Mouse (Mus musculus) layer of hippocampus, adult 2 months (tissue): ENCODE data around the gene Tubd1. TPM values are rescaled to one million over a fixed set of nuclear protein-coding genes. Genes with fewer than 3 reads are reported as not detected.

Experiments used
- DNase-seq, 2 experiments: peaks; one replicate each; pipeline ENCODE4 v3.0.0; 2022; ENCODE audit warnings: low spot score in 2 of 2
- H3K27ac ChIP-seq: fragments of 200-600 bp; 2 replicates; pipeline ENCODE4 v1.8.1; 2022
- H3K4me3 ChIP-seq: fragments of 200-600 bp; 2 replicates; pipeline ENCODE4 v1.8.1; 2022; ENCODE audit warnings: mild to moderate bottlenecking
- CTCF ChIP-seq: fragments of 200-600 bp; conservative IDR thresholded peaks from 2 replicates; pipeline ENCODE4 v1.8.1; 2022; ENCODE audit warnings: antibody characterized with exemption, mild to moderate bottlenecking, moderate library complexity
- total RNA-seq, 2 experiments: library from RNA; stranded (reverse); gene quantifications; 2 replicates each; pipeline ENCODE4 v1.2.3; 2021

Gene Tubd1
- total RNA-seq, 2 experiments from 2014 or later = 6.0 to 8.2 TPM

GRCm38 (mm10) chr11:86582543-86583260 is 37.9 kb downstream of the Tubd1 start:
- no peak for DNase-seq
- Histone ChIP-seq H3K4me3 (no peak overlapping the region), H3K27ac (no peak overlapping the region)
- no peak for TF ChIP-seq CTCF

- TF ChIP-seq CTCF = no peak
- no peak overlapping the region for H3K27ac ChIP-seq
- DNase-seq = no peak
- H3K4me3 ChIP-seq = no peak overlapping the region
Observed at GRCm38 (mm10) chr11:86583313-86583825, 38.6 kb downstream of the Tubd1 start.

- DNase-seq = no peak
- no peak for TF ChIP-seq CTCF
- Histone ChIP-seq H3K4me3 (no peak overlapping the region), H3K27ac (no peak overlapping the region)
Observed at GRCm38 (mm10) chr11:86583990-86584897, 39.5 kb downstream of the Tubd1 start.

- TF ChIP-seq CTCF = no peak
- no peak overlapping the region for H3K27ac ChIP-seq
- DNase-seq = no peak
- H3K4me3 ChIP-seq = no peak overlapping the region
Observed at GRCm38 (mm10) chr11:86584898-86585597, 40.3 kb downstream of the Tubd1 start.

- Histone ChIP-seq H3K4me3 (no peak overlapping the region), H3K27ac (peak overlapping the region; percentile 39; the same call in 1 of the 2 replicates)
- DNase-seq = no peak
- no peak for TF ChIP-seq CTCF
Observed at GRCm38 (mm10) chr11:86585598-86585984, 40.8 kb downstream of the Tubd1 start.

GRCm38 (mm10) chr11:86586177-86586867 is 41.5 kb downstream of the Tubd1 start:
- peak overlapping the region; percentile 61 for H3K27ac ChIP-seq
- DNase-seq = no peak
- peak overlapping the region; percentile 29 for H3K4me3 ChIP-seq
- TF ChIP-seq CTCF = no peak

GRCm38 (mm10) chr11:86586868-86587792 is 42.3 kb downstream of the Tubd1 start:
- TF ChIP-seq CTCF = no peak
- no peak for DNase-seq
- peak overlapping the region; percentile 29; the same call in 1 of the 2 replicates for H3K4me3 ChIP-seq
- peak overlapping the region; percentile 61 for H3K27ac ChIP-seq

- no peak overlapping the region for H3K27ac ChIP-seq
- H3K4me3 ChIP-seq = no peak overlapping the region
- no peak for DNase-seq
- no peak for TF ChIP-seq CTCF
Observed at GRCm38 (mm10) chr11:86587830-86588229, 43.0 kb downstream of the Tubd1 start.

GRCm38 (mm10) chr11:86588583-86589298 is 44.0 kb downstream of the Tubd1 start:
- no peak for TF ChIP-seq CTCF
- Histone ChIP-seq H3K4me3 (no peak overlapping the region), H3K27ac (no peak overlapping the region)
- no peak for DNase-seq

- H3K4me3 ChIP-seq = no peak overlapping the region
- no peak for TF ChIP-seq CTCF
- no peak overlapping the region for H3K27ac ChIP-seq
- DNase-seq = no peak
Observed at GRCm38 (mm10) chr11:86590066-86590465, 45.3 kb downstream of the Tubd1 start.

GRCm38 (mm10) chr11:86590579-86590978 is 45.8 kb downstream of the Tubd1 start:
- Histone ChIP-seq H3K4me3 (no peak overlapping the region), H3K27ac (no peak overlapping the region)
- no peak for TF ChIP-seq CTCF
- DNase-seq = no peak
